Mouse (Mus musculus) heart, embryonic 12.5 days (tissue): ENCODE measurements around the gene Pcsk5. TPM values are rescaled to one million over a fixed set of nuclear protein-coding genes. Genes with fewer than 3 reads are reported as not detected.

Experiments used
- ATAC-seq: fragments of 200-750 bp; cut with Nextera tagmentation; 2 replicates; pipeline ENCODE4 v1.8.0; 2017; ENCODE audit warnings: moderate TSS enrichment, moderate library complexity; ENCODE audit not compliant: insufficient number of reproducible peaks, low FRiP score
- H3K27ac ChIP-seq: fragments of 300-500 bp; sonication (generic); 2 replicates; pipeline ENCODE4 v1.5.1; 2016; ENCODE audit warnings: mild to moderate bottlenecking, moderate library complexity; ENCODE audit not compliant: poor library complexity, severe bottlenecking
- H3K27me3 ChIP-seq: fragments of 300-500 bp; sonication (generic); replicated peaks from 2 replicates; pipeline ENCODE4 v1.6.1; 2016; ENCODE audit warnings: mild to moderate bottlenecking, moderate library complexity
- H3K36me3 ChIP-seq: fragments of 300-500 bp; sonication (generic); 2 replicates; pipeline ENCODE4 v1.6.1; 2016; ENCODE audit warnings: mild to moderate bottlenecking, moderate library complexity
- H3K4me1 ChIP-seq: fragments of 300-500 bp; sonication (generic); replicated peaks from 2 replicates; pipeline ENCODE4 v1.6.1; 2016; ENCODE audit warnings: mild to moderate bottlenecking
- H3K4me2 ChIP-seq: fragments of 300-500 bp; sonication (generic); 2 replicates; pipeline ENCODE4 v1.6.1; 2016; ENCODE audit warnings: mild to moderate bottlenecking, moderate library complexity
- H3K4me3 ChIP-seq: fragments of 300-500 bp; sonication (generic); 2 replicates; pipeline ENCODE4 v1.5.1; 2016; ENCODE audit warnings: mild to moderate bottlenecking
- H3K9ac ChIP-seq: fragments of 300-500 bp; sonication (generic); 2 replicates; pipeline ENCODE4 v1.6.1; 2016; ENCODE audit warnings: mild to moderate bottlenecking, moderate library complexity
- H3K9me3 ChIP-seq: fragments of 300-500 bp; sonication (generic); replicated peaks from 2 replicates; pipeline ENCODE4 v1.6.1; 2016; ENCODE audit warnings: mild to moderate bottlenecking, moderate library complexity
- WGBS: fragments of 180-500 bp; shearing (Covaris S2); methylation state at CpG from one replicate; pipeline ENCODE4 v1.1.7; 2016; 5-methylcytosine and 5-hydroxymethylcytosine counted together
- polyA plus RNA-seq: library from polyadenylated mRNA; unstranded; fragments of >200 nt; fragmentation: Nextera tagmentation; extraction: Ambion mirVana; gene quantifications from 2 replicates; pipeline ENCODE4 v1.2.1, GENCODE M21; 2016

Gene Pcsk5
- polyA plus RNA-seq, 1 experiment from 2014 or later: 24.6 TPM

DNA sequence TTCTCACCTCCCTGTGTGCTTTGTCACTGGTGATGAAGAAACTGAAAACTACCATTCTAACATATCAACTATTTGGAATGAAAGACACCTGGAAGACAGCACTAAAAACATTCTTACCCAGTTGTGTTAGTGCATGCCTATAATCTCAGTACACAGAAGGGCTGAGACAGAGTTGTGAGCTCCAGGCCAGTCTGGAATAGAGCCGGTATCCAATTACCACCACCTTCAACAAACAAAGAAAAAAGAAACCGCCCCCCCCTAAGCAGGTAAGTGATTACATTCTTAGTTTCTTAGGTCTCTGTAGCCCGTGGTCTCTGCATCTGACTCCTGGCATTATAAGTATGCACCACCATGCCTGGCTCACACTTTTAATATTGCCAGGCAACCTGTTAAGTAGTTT, 444.6 kb downstream of the Pcsk5 start:
- H3K27ac ChIP-seq: no peak overlapping the region
- WGBS: 11% methylated on average over 3 of the region's 3 CpGs
- H3K4me3 ChIP-seq: peak overlapping the region; percentile 97; the same call in 1 of the 2 replicates
- H3K27me3 ChIP-seq: no peaks in the 10 kb centered on the region
- no peaks in the 10 kb centered on the region for H3K9me3 ChIP-seq
- H3K4me1 ChIP-seq: peaks cover 16% of the 10 kb centered on the region
- ATAC-seq: no peak
- peak overlapping the region; percentile 52 for H3K4me2 ChIP-seq
- peaks cover 10% of the 10 kb centered on the region for H3K36me3 ChIP-seq
- peak overlapping the region; percentile 27; the same call in 1 of the 2 replicates for H3K9ac ChIP-seq

DNA sequence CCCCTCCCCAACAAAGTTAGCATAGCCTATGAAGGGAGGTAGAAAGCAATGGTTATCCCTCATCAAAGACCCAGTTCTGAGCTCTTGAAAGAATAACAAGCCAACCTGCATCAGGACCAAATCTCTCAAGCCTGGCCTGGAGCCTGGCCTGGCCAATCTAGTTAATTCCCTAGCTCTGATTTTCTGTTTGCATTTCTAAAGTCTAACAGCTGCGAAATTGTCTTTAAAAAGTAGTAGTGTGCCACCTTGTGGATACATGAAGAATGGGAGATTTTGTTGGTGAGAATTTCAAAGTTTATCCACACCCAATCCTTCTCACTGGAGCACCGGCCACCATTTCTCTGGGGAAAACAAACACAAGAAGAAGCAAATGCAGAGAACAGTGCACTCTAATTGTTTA, 449.0 kb downstream of the Pcsk5 start:
- Histone ChIP-seq H3K4me3 (no peak overlapping the region), H3K4me1 (0 out of 2 replicates have a peak, but pooled peaks cover 3% of the 10 kb centered on the region), H3K4me2 (no peak overlapping the region), H3K9me3 (no peaks in the 10 kb centered on the region), H3K9ac (no peak overlapping the region), H3K27ac (no peak overlapping the region), H3K36me3 (no peaks in the 10 kb centered on the region), H3K27me3 (no peaks in the 10 kb centered on the region)
- WGBS: 22% methylated on average over 2 of the region's 2 CpGs
- no peak for ATAC-seq

- H3K36me3 ChIP-seq: no peaks in the 10 kb centered on the region
- WGBS: 72% methylated on average over 6 of the region's 6 CpGs
- no peak overlapping the region for H3K4me2 ChIP-seq
- H3K9me3 ChIP-seq: no peaks in the 10 kb centered on the region
- no peak overlapping the region for H3K9ac ChIP-seq
- no peak overlapping the region for H3K27ac ChIP-seq
- no peaks in the 10 kb centered on the region for H3K27me3 ChIP-seq
- H3K4me3 ChIP-seq: no peak overlapping the region
- H3K4me1 ChIP-seq: no peaks in the 10 kb centered on the region
- ATAC-seq: no peak
Measured at GRCm38 (mm10) chr19:17386424-17386823, 451.0 kb downstream of the Pcsk5 start.

- WGBS: 71% methylated on average over 1 of the region's 1 CpGs
- H3K27ac ChIP-seq: no peak overlapping the region
- H3K36me3 ChIP-seq: no peaks in the 10 kb centered on the region
- no peaks in the 10 kb centered on the region for H3K9me3 ChIP-seq
- H3K27me3 ChIP-seq: no peaks in the 10 kb centered on the region
- no peak overlapping the region for H3K4me3 ChIP-seq
- H3K4me1 ChIP-seq: no peaks in the 10 kb centered on the region
- H3K4me2 ChIP-seq: no peak overlapping the region
- ATAC-seq: no peak
- no peak overlapping the region for H3K9ac ChIP-seq
Measured at GRCm38 (mm10) chr19:17385426-17385825, 452.0 kb downstream of the Pcsk5 start.

GRCm38 (mm10) chr19:17385022-17385421, 452.4 kb downstream of the Pcsk5 start:
- ATAC-seq: no peak
- no peaks in the 10 kb centered on the region for H3K4me1 ChIP-seq
- 89% methylated on average over 4 of the region's 4 CpGs for WGBS
- H3K4me3 ChIP-seq: no peak overlapping the region
- H3K27ac ChIP-seq: no peak overlapping the region
- H3K9ac ChIP-seq: no peak overlapping the region
- H3K36me3 ChIP-seq: no peaks in the 10 kb centered on the region
- H3K27me3 ChIP-seq: no peaks in the 10 kb centered on the region
- no peak overlapping the region for H3K4me2 ChIP-seq
- no peaks in the 10 kb centered on the region for H3K9me3 ChIP-seq

DNA sequence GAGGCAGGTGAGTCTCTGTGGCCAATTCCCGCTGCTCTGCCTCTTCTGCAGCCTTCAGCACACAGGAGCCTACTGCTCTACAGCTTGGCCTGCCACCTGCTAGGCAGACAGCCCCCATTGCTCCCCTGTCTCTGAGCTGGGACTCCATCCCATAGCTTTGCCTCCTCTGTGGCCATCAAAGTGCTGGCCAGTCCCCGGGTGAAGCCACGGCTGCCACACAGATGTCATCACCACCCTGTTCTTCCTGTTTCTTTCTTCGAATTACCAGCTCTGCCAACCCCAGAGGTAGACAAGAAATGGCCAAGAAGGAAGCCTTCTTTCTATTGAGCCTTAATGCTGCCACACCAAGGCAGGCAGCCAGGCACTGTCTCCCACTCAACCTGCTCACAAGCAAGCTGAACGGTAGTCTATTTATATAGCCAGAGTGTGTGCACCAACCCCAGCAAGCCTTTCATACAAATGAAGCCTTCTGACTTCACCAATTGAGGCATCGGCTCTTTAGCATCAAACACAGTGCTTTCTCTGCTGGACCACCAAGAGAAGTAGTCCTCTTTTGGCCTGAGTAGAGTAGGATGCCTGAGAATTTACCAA, 454.5 kb downstream of the Pcsk5 start:
- no peak overlapping the region for H3K9ac ChIP-seq
- 60% methylated on average over 6 of the region's 6 CpGs for WGBS
- no peaks in the 10 kb centered on the region for H3K27me3 ChIP-seq
- no peak overlapping the region for H3K27ac ChIP-seq
- no peaks in the 10 kb centered on the region for H3K4me1 ChIP-seq
- H3K4me2 ChIP-seq: no peak overlapping the region
- no peaks in the 10 kb centered on the region for H3K9me3 ChIP-seq
- no peaks in the 10 kb centered on the region for H3K36me3 ChIP-seq
- no peak overlapping the region for H3K4me3 ChIP-seq
- no peak for ATAC-seq
